Mouse (Mus musculus) embryonic facial prominence, embryonic 15.5 days (tissue): Measurements from ENCODE around the gene Rbfox3. TPM values are rescaled to one million over a fixed set of nuclear protein-coding genes. Genes with fewer than 3 reads are reported as not detected.

Experiments used
- ATAC-seq: fragments of 200-750 bp; cut with Nextera tagmentation; 2 replicates; pipeline ENCODE4 v1.8.0; 2017; ENCODE audit warnings: low read depth, moderate TSS enrichment; ENCODE audit not compliant: insufficient number of reproducible peaks, low FRiP score, low TSS enrichment
- H3K27ac ChIP-seq: fragments of 300-500 bp; sonication (generic); replicated peaks from 2 replicates; pipeline ENCODE4 v1.5.1; 2015; ENCODE audit warnings: mild to moderate bottlenecking, inconsistent platforms
- H3K27me3 ChIP-seq: fragments of 300-500 bp; sonication (generic); 2 replicates; pipeline ENCODE4 v1.6.1; 2015; ENCODE audit warnings: inconsistent platforms
- H3K36me3 ChIP-seq: fragments of 300-500 bp; sonication (generic); 2 replicates; pipeline ENCODE4 v1.6.1; 2015; ENCODE audit warnings: mild to moderate bottlenecking, inconsistent platforms
- H3K4me1 ChIP-seq: fragments of 300-500 bp; sonication (generic); 2 replicates; pipeline ENCODE4 v1.6.1; 2015; ENCODE audit warnings: inconsistent platforms
- H3K4me2 ChIP-seq: fragments of 300-500 bp; sonication (generic); replicated peaks from 2 replicates; pipeline ENCODE4 v1.6.1; 2015; ENCODE audit warnings: mild to moderate bottlenecking, inconsistent platforms
- H3K4me3 ChIP-seq: fragments of 300-500 bp; sonication (generic); replicated peaks from 2 replicates; pipeline ENCODE4 v1.5.1; 2015; ENCODE audit warnings: mild to moderate bottlenecking, inconsistent platforms
- H3K9ac ChIP-seq: fragments of 300-500 bp; sonication (generic); 2 replicates; pipeline ENCODE4 v1.6.1; 2015; ENCODE audit warnings: inconsistent platforms
- H3K9me3 ChIP-seq: fragments of 300-500 bp; sonication (generic); replicated peaks from 2 replicates; pipeline ENCODE4 v1.6.1; 2016; ENCODE audit warnings: inconsistent platforms
- WGBS: fragments of 180-500 bp; shearing (Covaris S2); methylation state at CpG from one replicate; pipeline ENCODE4 v1.1.7; 2015; 5-methylcytosine and 5-hydroxymethylcytosine counted together
- polyA plus RNA-seq: library from polyadenylated mRNA; unstranded; fragments of >200 nt; fragmentation: Nextera tagmentation; extraction: Ambion mirVana; gene quantifications from 2 replicates; pipeline ENCODE4 v1.2.1, GENCODE M21; 2015

The Rbfox3 gene
- polyA plus RNA-seq, 1 experiment from 2014 or later = 0.55 TPM

DNA sequence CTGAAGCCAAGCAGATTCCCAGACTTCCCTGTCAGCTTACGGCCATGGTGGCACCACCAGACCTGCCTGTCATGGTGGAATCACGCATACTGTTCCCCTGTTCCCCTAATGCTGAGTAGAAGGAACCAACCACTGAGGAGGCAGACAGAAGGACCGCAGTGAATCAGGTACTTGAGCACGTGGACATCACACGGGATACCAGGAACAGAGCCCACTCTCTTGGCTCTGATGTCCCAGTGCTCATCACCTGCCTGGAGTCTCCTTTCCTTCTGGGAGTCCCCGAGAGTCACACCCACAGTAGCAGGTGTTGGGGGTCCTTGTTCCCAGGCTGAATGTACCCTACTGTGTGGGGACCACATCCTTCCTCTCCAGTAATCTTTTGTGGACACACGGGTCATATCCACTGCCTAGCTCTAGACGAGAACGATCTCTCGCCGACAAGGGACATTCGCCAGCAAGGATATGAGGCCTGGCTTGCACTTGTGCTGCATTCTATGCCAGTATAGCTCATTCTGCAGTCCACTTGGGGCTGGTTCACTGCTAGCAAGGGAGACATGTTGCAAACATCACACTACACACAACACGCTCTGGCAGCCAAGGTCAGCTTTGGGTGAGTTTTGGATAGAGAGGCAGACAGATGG lies 32.7 kb downstream of the Rbfox3 start:
- Histone ChIP-seq H3K36me3 (no peaks in the 10 kb centered on the region), H3K9me3 (no peaks in the 10 kb centered on the region), H3K27me3 (no peaks in the 10 kb centered on the region), H3K27ac (no peak overlapping the region), H3K4me2 (no peak overlapping the region), H3K4me1 (peaks cover 15% of the 10 kb centered on the region; the same call in 1 of the 2 replicates), H3K4me3 (no peak overlapping the region), H3K9ac (no peak overlapping the region)
- 88% methylated on average over 13 of the region's 13 CpGs for WGBS
- ATAC-seq = no peak

DNA sequence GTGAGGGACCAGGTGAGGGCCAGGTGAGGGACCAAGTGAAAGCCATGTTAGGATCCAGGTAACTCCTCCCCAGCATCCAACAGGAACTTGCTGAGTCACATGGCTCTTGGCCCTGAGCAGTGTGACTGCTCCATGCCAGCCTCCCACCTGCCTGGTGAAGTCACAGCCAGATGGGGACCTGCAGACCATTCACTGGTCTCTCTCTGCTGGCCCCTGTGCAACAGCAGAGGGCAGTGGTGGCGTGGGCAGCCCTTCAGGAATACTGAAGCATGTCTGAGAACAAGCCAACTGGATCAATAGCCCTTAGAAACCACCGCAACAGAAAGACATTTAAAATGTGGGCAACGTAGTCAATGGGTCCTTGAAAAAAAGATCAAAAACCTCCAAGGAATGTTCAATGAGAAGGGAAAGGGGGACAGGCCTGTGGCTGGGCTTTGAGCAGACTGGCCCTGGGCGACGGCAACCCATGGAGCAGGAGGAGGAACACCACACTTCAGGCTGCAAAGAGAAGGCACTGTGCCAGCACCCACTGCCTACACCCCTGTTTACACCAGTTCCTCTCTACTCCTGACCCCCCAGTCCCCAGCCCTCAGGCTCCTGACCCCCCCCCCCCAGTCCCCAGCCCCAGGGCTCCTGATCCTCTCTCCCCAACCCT lies 36.0 kb downstream of the Rbfox3 start:
- Histone ChIP-seq H3K4me3 (no peak overlapping the region), H3K4me1 (peaks cover 15% of the 10 kb centered on the region; the same call in 1 of the 2 replicates), H3K27ac (no peak overlapping the region), H3K9me3 (no peaks in the 10 kb centered on the region), H3K27me3 (no peaks in the 10 kb centered on the region), H3K36me3 (no peaks in the 10 kb centered on the region), H3K9ac (no peak overlapping the region), H3K4me2 (no peak overlapping the region)
- 0 out of 2 replicates have a peak, but pooled peaks have one; percentile 45 for ATAC-seq
- 54% methylated on average over 5 of the region's 5 CpGs for WGBS

DNA sequence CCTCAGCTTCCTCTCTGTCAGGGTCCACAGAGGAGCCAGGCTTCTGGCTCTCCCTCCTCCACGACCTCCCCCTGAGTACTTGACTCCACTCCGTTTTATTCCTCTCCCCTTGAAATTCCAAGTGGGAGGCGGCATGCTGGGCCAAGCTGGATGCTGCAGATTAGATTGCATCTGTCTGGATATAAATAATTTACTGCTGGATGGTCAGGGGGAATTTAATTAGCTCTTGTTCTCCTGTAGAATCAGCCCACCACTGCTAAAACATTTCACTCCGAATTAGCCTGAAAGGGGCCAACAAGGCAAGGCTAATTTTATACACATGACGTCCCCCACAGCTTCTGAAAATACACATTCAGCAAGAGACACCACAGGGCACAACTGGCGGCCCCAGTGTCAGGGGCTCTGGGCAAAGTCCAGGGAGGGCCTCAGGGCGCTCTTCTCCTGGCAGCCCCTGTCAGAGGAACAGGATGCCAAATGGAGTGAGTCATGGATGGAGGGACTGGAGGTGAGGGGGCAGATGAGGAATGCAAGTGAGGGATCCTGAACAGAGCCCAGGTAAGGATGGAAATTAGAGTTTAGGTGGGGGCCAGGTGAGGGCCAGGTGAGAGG lies 36.8 kb downstream of the Rbfox3 start:
- H3K4me3 ChIP-seq = no peak overlapping the region
- H3K9ac ChIP-seq = no peak overlapping the region
- no peaks in the 10 kb centered on the region for H3K9me3 ChIP-seq
- WGBS = 23% methylated on average over 7 of the region's 7 CpGs
- H3K27me3 ChIP-seq = no peaks in the 10 kb centered on the region
- peaks cover 15% of the 10 kb centered on the region; the same call in 1 of the 2 replicates for H3K4me1 ChIP-seq
- no peak overlapping the region for H3K4me2 ChIP-seq
- H3K36me3 ChIP-seq = no peaks in the 10 kb centered on the region
- H3K27ac ChIP-seq = no peak overlapping the region
- ATAC-seq = no peak

DNA sequence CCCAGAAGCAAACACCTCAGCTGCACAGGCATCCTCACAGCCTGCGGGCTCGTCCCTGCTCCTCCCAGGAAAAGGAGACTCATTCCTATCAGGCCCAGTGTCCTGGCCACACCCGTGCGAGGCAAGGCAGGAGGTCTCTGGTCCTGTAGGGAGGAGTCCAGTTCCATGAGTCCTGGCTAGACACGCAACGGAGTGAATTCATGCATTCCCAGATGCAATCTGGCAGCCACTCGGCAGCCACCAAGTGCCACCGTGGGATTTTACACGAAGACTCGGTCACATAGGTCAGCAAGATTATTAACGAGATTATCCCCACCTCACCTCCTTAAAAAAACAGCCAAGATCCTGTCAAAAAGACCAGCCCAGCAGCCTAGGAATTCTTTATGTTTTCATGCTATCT lies 37.4 kb downstream of the Rbfox3 start:
- H3K9me3 ChIP-seq = no peaks in the 10 kb centered on the region
- no peaks in the 10 kb centered on the region for H3K27me3 ChIP-seq
- H3K27ac ChIP-seq = no peak overlapping the region
- peaks cover 15% of the 10 kb centered on the region; the same call in 1 of the 2 replicates for H3K4me1 ChIP-seq
- H3K4me2 ChIP-seq = no peak overlapping the region
- no peak for ATAC-seq
- no peak overlapping the region for H3K4me3 ChIP-seq
- H3K36me3 ChIP-seq = no peaks in the 10 kb centered on the region
- H3K9ac ChIP-seq = no peak overlapping the region
- WGBS = 55% methylated on average over 11 of the region's 11 CpGs

DNA sequence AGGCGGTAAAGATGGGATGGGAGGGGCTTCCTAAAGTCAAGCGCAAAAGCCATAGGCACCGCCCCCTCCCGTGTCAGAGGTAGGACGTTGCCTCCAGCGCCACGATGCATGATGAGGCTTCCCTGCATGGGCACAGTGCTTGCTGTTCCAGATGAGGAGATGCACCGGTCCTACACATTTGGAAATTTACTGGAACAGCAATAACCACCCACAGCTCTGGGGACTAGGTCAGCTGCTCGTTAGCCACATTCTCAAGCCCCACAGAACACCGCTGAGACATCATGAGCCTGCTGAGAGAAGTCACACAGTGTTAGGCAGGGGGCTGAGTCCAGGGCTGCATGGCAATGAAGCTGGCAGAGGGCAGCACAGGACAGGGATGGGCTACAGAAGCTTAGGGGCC lies 39.9 kb downstream of the Rbfox3 start:
- Histone ChIP-seq H3K9me3 (no peaks in the 10 kb centered on the region), H3K9ac (no peak overlapping the region), H3K36me3 (no peaks in the 10 kb centered on the region), H3K4me2 (no peak overlapping the region), H3K4me1 (peaks cover 15% of the 10 kb centered on the region; the same call in 1 of the 2 replicates), H3K27me3 (no peaks in the 10 kb centered on the region), H3K27ac (no peak overlapping the region), H3K4me3 (no peak overlapping the region)
- no peak for ATAC-seq
- WGBS = 78% methylated on average over 10 of the region's 10 CpGs

DNA sequence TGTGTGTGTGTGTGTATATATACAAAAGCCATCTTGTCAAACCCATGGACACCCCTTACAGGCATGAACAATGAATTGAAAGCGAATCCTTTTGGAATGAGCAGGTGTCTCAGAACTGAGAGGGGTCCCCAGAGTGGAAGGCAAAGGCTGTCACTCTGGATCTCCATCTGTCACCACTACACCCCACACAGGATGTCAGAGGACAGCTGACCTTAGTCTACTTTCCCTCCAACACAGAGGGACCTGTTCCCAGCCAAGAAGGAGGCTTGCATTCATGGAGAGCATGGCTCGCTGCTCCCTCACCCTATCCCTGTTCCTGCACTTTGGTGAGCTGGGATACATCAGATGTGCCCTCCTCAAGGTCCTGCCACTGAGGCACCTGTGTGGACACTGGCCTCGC lies 48.0 kb downstream of the Rbfox3 start:
- Histone ChIP-seq H3K9me3 (no peaks in the 10 kb centered on the region), H3K9ac (no peak overlapping the region), H3K27me3 (no peaks in the 10 kb centered on the region), H3K4me2 (no peak overlapping the region), H3K27ac (no peak overlapping the region), H3K4me1 (no peaks in the 10 kb centered on the region), H3K36me3 (no peaks in the 10 kb centered on the region), H3K4me3 (no peak overlapping the region)
- WGBS = 78% methylated on average over 3 of the region's 3 CpGs
- ATAC-seq = no peak

DNA sequence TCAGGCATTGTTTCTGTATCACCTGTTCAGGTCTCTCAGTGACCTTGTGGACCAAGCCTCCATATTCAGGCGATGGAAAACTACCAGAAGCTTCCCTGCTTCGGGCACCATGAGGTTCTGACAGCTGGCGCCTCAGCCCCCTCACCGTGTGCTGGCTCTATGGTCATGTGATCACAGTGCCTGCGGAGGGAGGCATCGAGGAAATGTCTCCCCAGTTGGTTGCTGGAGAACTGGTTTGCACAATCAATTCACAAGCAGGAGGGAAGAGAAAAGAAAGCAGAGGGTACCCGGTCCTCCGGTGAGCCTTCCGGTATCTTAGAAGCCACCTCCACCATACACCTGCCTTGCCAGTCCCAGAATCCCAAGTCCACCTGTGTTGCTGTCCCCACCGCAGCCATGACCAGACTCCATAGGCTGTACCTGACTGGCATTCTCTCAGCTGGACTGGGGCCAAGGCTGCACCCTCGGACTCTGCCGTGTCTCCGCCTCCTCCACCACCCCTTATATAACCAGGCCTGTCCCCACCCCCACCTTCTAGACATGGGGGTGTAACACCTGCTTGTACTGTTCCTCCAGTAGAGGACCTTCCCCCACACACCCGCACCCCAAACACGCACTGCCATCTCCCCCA lies 49.5 kb downstream of the Rbfox3 start:
- H3K9me3 ChIP-seq = no peaks in the 10 kb centered on the region
- 88% methylated on average over 15 of the region's 15 CpGs for WGBS
- H3K27me3 ChIP-seq = no peaks in the 10 kb centered on the region
- H3K4me2 ChIP-seq = no peak overlapping the region
- no peak overlapping the region for H3K27ac ChIP-seq
- H3K4me1 ChIP-seq = no peaks in the 10 kb centered on the region
- no peak overlapping the region for H3K4me3 ChIP-seq
- no peaks in the 10 kb centered on the region for H3K36me3 ChIP-seq
- no peak for ATAC-seq
- no peak overlapping the region for H3K9ac ChIP-seq

DNA sequence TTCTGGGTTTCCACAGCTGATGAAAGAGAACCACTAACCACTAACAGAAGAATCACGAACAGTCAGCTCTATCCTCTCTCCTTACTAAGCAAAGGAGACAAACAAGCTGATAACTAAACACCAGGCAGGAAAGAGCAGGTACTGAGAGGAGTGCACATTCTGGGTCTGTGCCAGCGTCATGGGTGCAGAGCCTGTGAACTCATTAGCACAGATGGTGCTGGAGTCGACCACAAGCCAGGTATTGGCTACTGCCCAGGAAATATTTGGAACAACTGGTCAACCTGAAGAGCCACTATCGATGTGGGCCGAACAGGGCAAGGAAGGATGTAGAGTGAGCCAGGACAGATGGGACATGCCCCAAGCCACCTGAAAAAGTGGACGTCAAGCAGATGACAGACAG lies 50.2 kb downstream of the Rbfox3 start:
- Histone ChIP-seq H3K9ac (no peak overlapping the region), H3K9me3 (no peaks in the 10 kb centered on the region), H3K27ac (no peak overlapping the region), H3K36me3 (no peaks in the 10 kb centered on the region), H3K4me1 (no peaks in the 10 kb centered on the region), H3K27me3 (no peaks in the 10 kb centered on the region), H3K4me3 (no peak overlapping the region), H3K4me2 (no peak overlapping the region)
- no peak for ATAC-seq
- WGBS = 86% methylated on average over 6 of the region's 6 CpGs

DNA sequence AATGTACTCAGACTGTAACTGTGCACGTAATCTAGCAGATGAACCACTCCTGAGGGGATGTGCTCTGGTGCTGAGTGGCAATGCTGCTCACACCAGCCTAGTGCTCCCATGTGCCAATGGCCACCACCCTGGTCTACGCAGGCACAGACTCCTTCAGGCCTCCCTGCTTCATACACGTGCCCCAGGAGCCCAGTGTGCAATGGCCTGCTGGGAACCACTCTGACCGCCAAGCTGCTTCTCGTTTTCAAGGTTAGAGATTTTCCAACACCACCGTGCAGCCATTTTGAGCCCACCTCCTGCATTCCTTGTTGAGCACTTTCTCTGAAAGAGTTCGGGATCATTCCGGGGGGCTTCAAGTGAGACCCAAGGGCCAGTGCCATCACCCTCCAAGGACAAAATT lies 50.6 kb downstream of the Rbfox3 start:
- no peak for ATAC-seq
- WGBS = 81% methylated on average over 8 of the region's 8 CpGs

DNA sequence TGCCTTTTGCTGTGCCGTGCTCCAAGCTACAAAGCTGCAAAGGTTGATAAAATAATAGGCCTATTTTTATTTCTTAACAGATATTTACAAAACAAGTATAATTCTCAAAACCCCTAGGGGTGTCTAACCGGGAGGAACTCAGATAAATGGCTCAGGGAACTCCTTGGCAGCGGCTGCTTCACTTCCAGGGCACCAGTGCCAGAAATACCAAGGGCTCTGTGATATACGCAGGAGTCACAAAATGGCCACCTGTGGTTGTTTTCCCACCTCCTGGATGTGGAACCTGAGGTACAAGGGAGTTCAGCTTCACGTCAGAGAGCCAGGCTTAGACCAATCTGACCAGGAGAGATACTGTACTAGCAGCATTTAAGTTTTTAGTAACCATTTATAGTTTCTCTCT lies 51.6 kb downstream of the Rbfox3 start:
- no peak overlapping the region for H3K4me3 ChIP-seq
- no peaks in the 10 kb centered on the region for H3K9me3 ChIP-seq
- H3K27me3 ChIP-seq = no peaks in the 10 kb centered on the region
- no peak overlapping the region for H3K27ac ChIP-seq
- no peak overlapping the region for H3K4me2 ChIP-seq
- H3K36me3 ChIP-seq = no peaks in the 10 kb centered on the region
- no peak for ATAC-seq
- WGBS = 63% methylated on average over 5 of the region's 5 CpGs
- H3K4me1 ChIP-seq = no peaks in the 10 kb centered on the region
- no peak overlapping the region for H3K9ac ChIP-seq

More for the DNA sequence above, 50.6 kb downstream of the Rbfox3 start:
- H3K27ac ChIP-seq = no peak overlapping the region
- no peaks in the 10 kb centered on the region for H3K9me3 ChIP-seq
- no peak overlapping the region for H3K4me3 ChIP-seq
- no peak overlapping the region for H3K4me2 ChIP-seq
- no peak overlapping the region for H3K9ac ChIP-seq
- no peaks in the 10 kb centered on the region for H3K27me3 ChIP-seq
- no peaks in the 10 kb centered on the region for H3K36me3 ChIP-seq
- H3K4me1 ChIP-seq = no peaks in the 10 kb centered on the region

DNA sequence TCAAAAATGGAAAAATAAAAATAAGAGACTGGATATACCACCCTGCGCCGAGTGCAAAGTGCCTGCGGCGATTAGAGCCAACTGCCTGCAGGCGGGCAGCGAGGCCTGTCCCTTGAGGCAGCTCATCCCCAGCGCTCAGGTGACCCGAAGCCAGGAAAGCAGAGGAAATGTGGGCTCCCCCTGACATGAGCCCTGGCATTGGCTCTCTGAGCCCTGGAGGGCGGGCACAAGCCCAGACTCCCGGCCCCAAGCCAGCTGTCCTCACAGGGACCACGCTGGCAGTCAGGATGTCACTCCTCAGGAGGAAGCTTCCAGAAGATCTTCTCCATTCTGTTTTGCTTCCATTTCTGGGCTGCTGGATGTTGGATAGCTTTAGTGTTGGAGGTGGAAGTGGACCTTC lies 53.1 kb downstream of the Rbfox3 start:
- Histone ChIP-seq H3K4me3 (no peak overlapping the region), H3K9ac (no peak overlapping the region), H3K36me3 (no peaks in the 10 kb centered on the region), H3K4me2 (no peak overlapping the region), H3K27ac (no peak overlapping the region), H3K4me1 (no peaks in the 10 kb centered on the region), H3K9me3 (no peaks in the 10 kb centered on the region), H3K27me3 (no peaks in the 10 kb centered on the region)
- no peak for ATAC-seq
- WGBS = 71% methylated on average over 11 of the region's 11 CpGs
